Comparison of ENCODE assay signal across 29 mouse cellular contexts in genomic region chr3:9921730-9922129, GRCm38 (mm10).
"Had no signal": no experiment of that assay in that cellular context is flagged by ENCODE, and none has a peak within 500 bp of the region (broad histone marks: within the 10 kb centered on the region; RNA-seq: fewer than 3 reads in every experiment).

No protein-coding gene starts in this region.

- H3K9ac ChIP-seq: embryonic facial prominence, embryonic 12.5 days; embryonic facial prominence, embryonic 13.5 days; embryonic facial prominence, embryonic 15.5 days; forebrain, embryonic 12.5 days; forebrain, embryonic 13.5 days; forebrain, embryonic 15.5 days; forebrain, postnatal 0 days had no signal

- H3K4me1 ChIP-seq: embryonic facial prominence, embryonic 10.5 days; embryonic facial prominence, embryonic 12.5 days; embryonic facial prominence, embryonic 13.5 days; embryonic facial prominence, embryonic 15.5 days; forebrain, embryonic 10.5 days; forebrain, embryonic 12.5 days; forebrain, embryonic 13.5 days had no signal

- DNase-seq: cerebellum, adult 2 months; cerebellum, adult 8-10 months; cerebellum, adult 9-10 months; cerebellum, adult 9-11 months; cerebellum, postnatal 10 days; cerebellum, postnatal 14 days; cerebellum, postnatal 25 days; cerebellum, postnatal 36 days; embryo, embryonic 11 days; forebrain, postnatal 0 days; gastrocnemius, adult 2 months; gastrocnemius, postnatal 10 days; gastrocnemius, postnatal 14 days; gastrocnemius, postnatal 25 days; gastrocnemius, postnatal 36 days; heart, adult 11 months; heart, adult 18-20 months; heart, adult 2 months had no signal

- H3K4me2 ChIP-seq: embryonic facial prominence, embryonic 12.5 days; embryonic facial prominence, embryonic 13.5 days; embryonic facial prominence, embryonic 15.5 days; forebrain, embryonic 12.5 days; forebrain, embryonic 13.5 days; forebrain, embryonic 15.5 days had no signal

- ATAC-seq: forebrain, embryonic 13.5 days; forebrain, embryonic 14.5 days; forebrain, embryonic 15.5 days; forebrain, embryonic 16.5 days; forebrain, postnatal 0 days had no signal

- H3K4me3 ChIP-seq: embryonic facial prominence, embryonic 10.5 days; embryonic facial prominence, embryonic 12.5 days; embryonic facial prominence, embryonic 13.5 days; embryonic facial prominence, embryonic 15.5 days; erythroblast, embryonic 14.5 days; forebrain, embryonic 10.5 days; forebrain, embryonic 12.5 days; forebrain, embryonic 13.5 days; forebrain, embryonic 15.5 days; gastrocnemius, adult 2 months; heart, adult 2 months had no signal

- H3K36me3 ChIP-seq: embryonic facial prominence, embryonic 10.5 days; embryonic facial prominence, embryonic 12.5 days; embryonic facial prominence, embryonic 13.5 days; embryonic facial prominence, embryonic 15.5 days; forebrain, embryonic 10.5 days; forebrain, embryonic 12.5 days; forebrain, embryonic 15.5 days had no signal

- H3K27me3 ChIP-seq: embryonic facial prominence, embryonic 12.5 days; embryonic facial prominence, embryonic 13.5 days; embryonic facial prominence, embryonic 15.5 days; forebrain, embryonic 12.5 days; forebrain, embryonic 13.5 days; forebrain, embryonic 15.5 days had no signal

- H3K27ac ChIP-seq: embryonic facial prominence, embryonic 10.5 days; embryonic facial prominence, embryonic 12.5 days; embryonic facial prominence, embryonic 13.5 days; embryonic facial prominence, embryonic 15.5 days; forebrain, embryonic 10.5 days; forebrain, embryonic 12.5 days; forebrain, embryonic 13.5 days; forebrain, embryonic 15.5 days; gastrocnemius, adult 2 months; heart, adult 2 months had no signal

- H3K9me3 ChIP-seq: embryonic facial prominence, embryonic 10.5 days; embryonic facial prominence, embryonic 12.5 days; embryonic facial prominence, embryonic 13.5 days; embryonic facial prominence, embryonic 15.5 days; forebrain, embryonic 12.5 days; forebrain, embryonic 13.5 days; forebrain, embryonic 15.5 days had no signal
